Mouse (Mus musculus) CH12.LX (cell line): Measurements from ENCODE around the gene Ccnjl. TPM values are rescaled to one million over a fixed set of nuclear protein-coding genes. Genes with fewer than 3 reads are reported as not detected.
A peak's percentile ranks its signal among the peaks of the same experiment; 100 is the strongest.

Experiments used
- DNase-seq: peaks from one replicate; pipeline ENCODE4 v3.0.0-alpha.2; 2013; ENCODE audit errors: extremely low read depth
- H3K27ac ChIP-seq: 2 replicates; pipeline ENCODE4 v1.5.1; 2012; ENCODE audit warnings: low read depth, mild to moderate bottlenecking, control low read depth, moderate library complexity; ENCODE audit not compliant: insufficient read depth
- H3K27me3 ChIP-seq: replicated peaks from 2 replicates; pipeline ENCODE3; 2012; ENCODE audit warnings: inconsistent platforms
- H3K36me3 ChIP-seq, 2 experiments: replicated peaks in 1 of 2; 2 replicates each; pipeline versions ENCODE3 to v1.6.1; 2012; ENCODE audit warnings: inconsistent platforms in 1 of 2, low read length in 1 of 2, mild to moderate bottlenecking in 1 of 2, mixed read lengths in 1 of 2, moderate library complexity in 1 of 2; ENCODE audit not compliant: control insufficient read depth in 1 of 2, insufficient read depth in 1 of 2
- H3K4me1 ChIP-seq, 2 experiments: 2 replicates each; pipeline ENCODE4 v1.6.1; 2012; ENCODE audit warnings: inconsistent platforms in 1 of 2, moderate library complexity in 1 of 2; ENCODE audit not compliant: insufficient read depth in 2 of 2, control insufficient read depth in 1 of 2
- H3K4me2 ChIP-seq: 2 replicates; pipeline ENCODE4 v1.6.1; 2012; ENCODE audit warnings: low read depth, mild to moderate bottlenecking, control low read depth; ENCODE audit not compliant: poor library complexity, insufficient read depth, severe bottlenecking
- H3K4me3 ChIP-seq, 3 experiments: fragments of 150-350 bp in 1 of 3; sonication (generic) in 1 of 3; replicated peaks in 1 of 3; 2 replicates each; pipeline versions ENCODE3 to v1.5.1; 2011 to 2012; ENCODE audit warnings: low read depth in 2 of 3, low read length in 2 of 3, mild to moderate bottlenecking in 2 of 3, moderate library complexity in 2 of 3, control low read depth in 1 of 3, improper control_type of control experiment in 1 of 3, inconsistent platforms in 1 of 3, mixed read lengths in 1 of 3; ENCODE audit not compliant: poor library complexity in 1 of 3
- H3K79me2 ChIP-seq: replicated peaks from 2 replicates; pipeline ENCODE4 v1.6.1; 2012; ENCODE audit warnings: mild to moderate bottlenecking, moderate library complexity; ENCODE audit not compliant: control insufficient read depth, poor library complexity, insufficient read depth, severe bottlenecking; ENCODE audit errors: extremely low read depth
- H3K9ac ChIP-seq: 2 replicates; pipeline ENCODE4 v1.6.1; 2012; ENCODE audit warnings: low read depth, mild to moderate bottlenecking, control low read depth, moderate library complexity; ENCODE audit not compliant: insufficient read depth
- H3K9me3 ChIP-seq: replicated peaks from 2 replicates; pipeline ENCODE3; 2012; ENCODE audit warnings: low read length, inconsistent platforms, mixed read lengths
- CHD2 ChIP-seq: IDR thresholded peaks from 2 replicates; pipeline ENCODE4 v1.6.1; 2011; ENCODE audit warnings: low read length, improper control_type of control experiment
- CTCF ChIP-seq, 2 experiments: IDR thresholded peaks in 1 of 2; conservative IDR thresholded peaks in 1 of 2; 2 replicates each; pipeline ENCODE4 v1.5.1; 2011 to 2012; ENCODE audit warnings: low read depth in 2 of 2, low read length in 2 of 2, improper control_type of control experiment in 1 of 2, inconsistent platforms in 1 of 2, mild to moderate bottlenecking in 1 of 2, moderate library complexity in 1 of 2
- E2F4 ChIP-seq: IDR thresholded peaks from 2 replicates; pipeline ENCODE4 v1.6.1; 2011; ENCODE audit warnings: low read depth, low read length, improper control_type of control experiment; ENCODE audit not compliant: insufficient replicate concordance
- GABPA ChIP-seq: IDR thresholded peaks from 2 replicates; pipeline ENCODE4 v1.6.1; 2012; ENCODE audit warnings: low read depth, low read length, improper control_type of control experiment, inconsistent platforms; ENCODE audit not compliant: insufficient replicate concordance
- IRF4 ChIP-seq: IDR thresholded peaks from 2 replicates; pipeline ENCODE4 v1.6.1; 2014; ENCODE audit warnings: low read depth, mild to moderate bottlenecking, inconsistent platforms, low read length, improper control_type of control experiment
- KAT2A ChIP-seq: IDR thresholded peaks from 2 replicates; pipeline ENCODE4 v1.6.1; 2012; ENCODE audit warnings: low read length, improper control_type of control experiment, inconsistent platforms; ENCODE audit not compliant: insufficient replicate concordance
- MAZ ChIP-seq: IDR thresholded peaks from 2 replicates; pipeline ENCODE4 v1.6.1; 2012; ENCODE audit warnings: low read depth, mild to moderate bottlenecking, inconsistent platforms, low read length, improper control_type of control experiment, moderate library complexity
- MYC ChIP-seq: IDR thresholded peaks from 2 replicates; pipeline ENCODE4 v1.6.1; 2011; ENCODE audit warnings: low read depth, mild to moderate bottlenecking, improper control_type of control experiment, low read length
- NELFE ChIP-seq: IDR thresholded peaks from 2 replicates; pipeline ENCODE4 v1.6.1; 2011; ENCODE audit warnings: low read depth, low read length, improper control_type of control experiment
- NRF1 ChIP-seq: IDR thresholded peaks from 2 replicates; pipeline ENCODE4 v1.6.1; 2014; ENCODE audit warnings: low read depth, mild to moderate bottlenecking, inconsistent platforms, low read length, improper control_type of control experiment, moderate library complexity
- POLR2AphosphoS2 ChIP-seq: IDR thresholded peaks from 2 replicates; pipeline ENCODE4 v1.6.1; 2011; ENCODE audit warnings: low read depth, low read length, improper control_type of control experiment
- RAD21 ChIP-seq: IDR thresholded peaks from 2 replicates; pipeline ENCODE4 v1.6.1; 2011; ENCODE audit warnings: low read depth, mild to moderate bottlenecking, low read length, improper control_type of control experiment, moderate library complexity
- SIN3A ChIP-seq: IDR thresholded peaks from 2 replicates; pipeline ENCODE4 v1.6.1; 2012; ENCODE audit warnings: low read length, improper control_type of control experiment, inconsistent platforms
- SMC3 ChIP-seq: IDR thresholded peaks from 2 replicates; pipeline ENCODE4 v1.6.1; 2011; ENCODE audit warnings: low read depth, low read length, improper control_type of control experiment
- TBP ChIP-seq: conservative IDR thresholded peaks from 2 replicates; pipeline ENCODE4 v1.6.1; 2011; ENCODE audit warnings: low read depth, low read length, improper control_type of control experiment
- TCF12 ChIP-seq: IDR thresholded peaks from 2 replicates; pipeline ENCODE4 v1.6.1; 2014; ENCODE audit warnings: low read depth, mild to moderate bottlenecking, inconsistent platforms, low read length, improper control_type of control experiment
- USF2 ChIP-seq: conservative IDR thresholded peaks from 2 replicates; pipeline ENCODE4 v1.6.1; 2011; ENCODE audit warnings: low read depth, low read length, improper control_type of control experiment
- ZNF384 ChIP-seq: IDR thresholded peaks from 2 replicates; pipeline ENCODE4 v1.6.1; 2012; ENCODE audit warnings: low read depth, low read length, improper control_type of control experiment, inconsistent platforms
- dilution Hi-C: fragments of 300-500 bp; cut with MboI; formaldehyde crosslinking; loops from 2 replicates; pipeline ENCODE4 v1.14.3; 2020; ENCODE audit warnings: low sequenced_read_pairs; ENCODE audit not compliant: extremely low pct_unique_long_range_greater_than_20kb, extremely low pct_ligation_motif_present
- in situ Hi-C: fragments of 300-500 bp; cut with MboI; formaldehyde crosslinking; loops from 3 replicates; pipeline ENCODE4 v1.14.3; 2019; ENCODE audit warnings: low sequenced_read_pairs, low pct_ligation_motif_present, low pct_unique_long_range_greater_than_20kb, mixed read lengths
- polyA plus RNA-seq: library from polyadenylated mRNA; unstranded; fragments of >175 nt; gene quantifications from 2 replicates; pipeline ENCODE4 v1.2.1, GENCODE M21; 2012; ENCODE audit warnings: low read depth; ENCODE audit not compliant: insufficient read length
- total RNA-seq, 2 experiments: library from RNA; depleted of rRNA; stranded (reverse); fragments of 300-350 nt in 1 of 2; fragments of >200 nt in 1 of 2; gene quantifications; 2 replicates each; pipeline ENCODE4 v1.2.3; 2012 to 2014

Ccnjl gene
- total and polyA plus RNA-seq, 3 experiments = not detected

- H3K27ac ChIP-seq = no peak overlapping the region
- no peaks in the 10 kb centered on the region for H3K79me2 ChIP-seq
- H3K36me3 ChIP-seq = no peaks in the 10 kb centered on the region
- H3K4me3 ChIP-seq = no peak overlapping the region
- no peaks in the 10 kb centered on the region for H3K27me3 ChIP-seq
- H3K4me2 ChIP-seq = no peak overlapping the region
- no peak for DNase-seq
- peaks cover 2 to 6% of the 10 kb centered on the region in 2 experiments; a peak in 2 of 4 replicates for H3K4me1 ChIP-seq
- in situ Hi-C loops (no loop called here), dilution Hi-C loops (no loop called here)
- H3K9ac ChIP-seq = no peak overlapping the region
- H3K9me3 ChIP-seq = peaks cover 2% of the 10 kb centered on the region
- TF ChIP-seq USF2 = no peak
- TF ChIP-seq RAD21 = no peak
- TF ChIP-seq KAT2A = no peak
- no peak for TF ChIP-seq POLR2AphosphoS2
- no peak for TF ChIP-seq ZNF384
Measured at GRCm38 (mm10) chr11:43517641-43518040, 10.9 kb upstream of the Ccnjl start.

- dilution Hi-C loops = no loop called here
Measured at GRCm38 (mm10) chr11:43518086-43518485, 10.5 kb upstream of the Ccnjl start.

GRCm38 (mm10) chr11:43518821-43519220, 9.8 kb upstream of the Ccnjl start:
- in situ Hi-C loops = no loop called here

More at GRCm38 (mm10) chr11:43518086-43518485, 10.5 kb upstream of the Ccnjl start:
- no peak for DNase-seq
- TF ChIP-seq POLR2AphosphoS2 (no peak), TCF12 (no peak), MYC (no peak), CTCF (conservative IDR thresholded peaks at IDR 0.05 in 1 of 2, IDR thresholded peaks at IDR 0.05 in 1 of 2; ENCODE audit: low read depth in 2 of 2, low read length in 2 of 2) (peak in 1 of 2 experiments; percentile 21; a peak in 1 of 4 replicates), IRF4 (no peak), TBP (no peak), NELFE (no peak)
- Histone ChIP-seq H3K4me2 (no peak overlapping the region), H3K79me2 (no peaks in the 10 kb centered on the region), H3K9ac (no peak overlapping the region), H3K27ac (no peak overlapping the region), H3K4me3 (no peak overlapping the region), H3K4me1 (peaks cover 2 to 5% of the 10 kb centered on the region in 2 experiments; a peak in 2 of 4 replicates), H3K36me3 (no peaks in the 10 kb centered on the region), H3K27me3 (no peaks in the 10 kb centered on the region), H3K9me3 (peaks cover 2% of the 10 kb centered on the region)
- in situ Hi-C loops = no loop called here

More at GRCm38 (mm10) chr11:43518821-43519220, 9.8 kb upstream of the Ccnjl start:
- DNase-seq = no peak
- Histone ChIP-seq H3K79me2 (no peaks in the 10 kb centered on the region), H3K27me3 (no peaks in the 10 kb centered on the region), H3K9me3 (peaks cover 2% of the 10 kb centered on the region), H3K36me3 (no peaks in the 10 kb centered on the region), H3K9ac (no peak overlapping the region), H3K27ac (no peak overlapping the region), H3K4me2 (no peak overlapping the region), H3K4me3 (no peak overlapping the region), H3K4me1 (peaks cover 2 to 5% of the 10 kb centered on the region in 2 experiments; a peak in 2 of 4 replicates)
- no peak for TF ChIP-seq SMC3
- TF ChIP-seq NRF1 = no peak
- TF ChIP-seq MAZ = no peak
- TF ChIP-seq SIN3A = no peak
- TF ChIP-seq E2F4 = no peak
- TF ChIP-seq GABPA = no peak
- TF ChIP-seq USF2 = no peak
- TF ChIP-seq CHD2 = no peak
- dilution Hi-C loops = no loop called here
